Mouse (Mus musculus) ES-Bruce4 (cell line): ENCODE results near the gene Maml2. TPM values are rescaled to one million over a fixed set of nuclear protein-coding genes. Genes with fewer than 3 reads are reported as not detected.

Experiments used
- H3K27ac ChIP-seq: 2 replicates; pipeline ENCODE4 v1.5.1; 2012; ENCODE audit warnings: low read length, inconsistent platforms; ENCODE audit not compliant: insufficient read depth
- H3K27me3 ChIP-seq: 2 replicates; pipeline ENCODE4 v1.6.1; 2012; ENCODE audit warnings: mild to moderate bottlenecking, low read length, inconsistent platforms; ENCODE audit not compliant: control insufficient read depth, poor library complexity, insufficient read depth, severe bottlenecking
- H3K36me3 ChIP-seq: 2 replicates; pipeline ENCODE4 v1.6.1; 2012; ENCODE audit warnings: inconsistent platforms, mild to moderate bottlenecking, low read length, moderate library complexity; ENCODE audit not compliant: control insufficient read depth, poor library complexity, insufficient read depth, severe bottlenecking
- H3K4me1 ChIP-seq: one replicate; pipeline ENCODE4 v1.8.1; 2011; ENCODE audit warnings: low read length; ENCODE audit not compliant: control insufficient read depth, insufficient read depth
- H3K4me3 ChIP-seq: 2 replicates; pipeline ENCODE4 v1.5.1; 2011; ENCODE audit warnings: low read depth, mild to moderate bottlenecking, low read length
- H3K9ac ChIP-seq: 2 replicates; pipeline ENCODE4 v1.6.1; 2012; ENCODE audit warnings: low read depth, mild to moderate bottlenecking, inconsistent platforms; ENCODE audit not compliant: poor library complexity, severe bottlenecking
- H3K9me3 ChIP-seq: replicated peaks from 2 replicates; pipeline ENCODE4 v1.6.1; 2012; ENCODE audit warnings: mild to moderate bottlenecking, low read length, inconsistent platforms; ENCODE audit not compliant: control insufficient read depth, poor library complexity, insufficient read depth, severe bottlenecking
- CTCF ChIP-seq: IDR thresholded peaks from one replicate; pipeline ENCODE4 v1.8.1; 2011; ENCODE audit warnings: low read depth, low read length
- EP300 ChIP-seq: IDR thresholded peaks from 2 replicates; pipeline ENCODE4 v1.6.1; 2011; ENCODE audit warnings: low read depth, low read length; ENCODE audit not compliant: insufficient read depth
- POLR2A ChIP-seq: IDR thresholded peaks from one replicate; pipeline ENCODE4 v1.8.1; 2011; ENCODE audit warnings: low read length; ENCODE audit not compliant: insufficient read depth
- polyA plus RNA-seq: library from polyadenylated mRNA; stranded (reverse); fragments of >200 nt; gene quantifications from 2 replicates; pipeline ENCODE4 v1.2.4, GENCODE M21; 2011; ENCODE audit warnings: low read depth; ENCODE audit not compliant: missing spikeins, insufficient read depth, insufficient read length

The Maml2 gene
- polyA plus RNA-seq, 1 experiment: 1.4 TPM

- no peaks in the 10 kb centered on the region for H3K27me3 ChIP-seq
- H3K4me3 ChIP-seq: no peak overlapping the region
- no peak overlapping the region for H3K27ac ChIP-seq
- TF ChIP-seq POLR2A (no peak), EP300 (no peak), CTCF (no peak)
- no peaks in the 10 kb centered on the region for H3K4me1 ChIP-seq
- no peaks in the 10 kb centered on the region for H3K36me3 ChIP-seq
- no peaks in the 10 kb centered on the region for H3K9me3 ChIP-seq
- H3K9ac ChIP-seq: no peak overlapping the region
These were observed 391.2 kb downstream of the Maml2 start for GRCm38 (mm10) chr9:13688997-13689396.

GRCm38 (mm10) chr9:13690321-13690720 is 392.6 kb downstream of the Maml2 start:
- Histone ChIP-seq H3K4me1 (no peaks in the 10 kb centered on the region), H3K36me3 (no peaks in the 10 kb centered on the region), H3K9me3 (no peaks in the 10 kb centered on the region), H3K9ac (no peak overlapping the region), H3K4me3 (no peak overlapping the region), H3K27ac (peak overlapping the region; percentile 71), H3K27me3 (no peaks in the 10 kb centered on the region)
- TF ChIP-seq EP300 (no peak), CTCF (no peak), POLR2A (no peak)

- no peaks in the 10 kb centered on the region for H3K27me3 ChIP-seq
- H3K9ac ChIP-seq: no peak overlapping the region
- no peaks in the 10 kb centered on the region for H3K9me3 ChIP-seq
- H3K36me3 ChIP-seq: no peaks in the 10 kb centered on the region
- TF ChIP-seq POLR2A (no peak), CTCF (no peak), EP300 (no peak)
- H3K4me3 ChIP-seq: no peak overlapping the region
- no peak overlapping the region for H3K27ac ChIP-seq
- H3K4me1 ChIP-seq: peaks cover 10% of the 10 kb centered on the region
These were observed 396.0 kb downstream of the Maml2 start for GRCm38 (mm10) chr9:13693693-13694284.

- Histone ChIP-seq H3K36me3 (no peaks in the 10 kb centered on the region), H3K9me3 (no peaks in the 10 kb centered on the region), H3K27ac (no peak overlapping the region), H3K9ac (no peak overlapping the region), H3K4me3 (no peak overlapping the region), H3K4me1 (peaks cover 10% of the 10 kb centered on the region), H3K27me3 (no peaks in the 10 kb centered on the region)
- TF ChIP-seq EP300 (no peak), CTCF (no peak), POLR2A (no peak)
These were observed 396.5 kb downstream of the Maml2 start for GRCm38 (mm10) chr9:13694293-13694692.

GRCm38 (mm10) chr9:13697041-13697811 is 399.5 kb downstream of the Maml2 start:
- Histone ChIP-seq H3K36me3 (no peaks in the 10 kb centered on the region), H3K27me3 (no peaks in the 10 kb centered on the region), H3K4me1 (peaks cover 11% of the 10 kb centered on the region), H3K9ac (no peak overlapping the region), H3K9me3 (no peaks in the 10 kb centered on the region), H3K4me3 (no peak overlapping the region), H3K27ac (peak overlapping the region; percentile 70)
- TF ChIP-seq POLR2A (no peak), CTCF (no peak), EP300 (no peak)

DNA sequence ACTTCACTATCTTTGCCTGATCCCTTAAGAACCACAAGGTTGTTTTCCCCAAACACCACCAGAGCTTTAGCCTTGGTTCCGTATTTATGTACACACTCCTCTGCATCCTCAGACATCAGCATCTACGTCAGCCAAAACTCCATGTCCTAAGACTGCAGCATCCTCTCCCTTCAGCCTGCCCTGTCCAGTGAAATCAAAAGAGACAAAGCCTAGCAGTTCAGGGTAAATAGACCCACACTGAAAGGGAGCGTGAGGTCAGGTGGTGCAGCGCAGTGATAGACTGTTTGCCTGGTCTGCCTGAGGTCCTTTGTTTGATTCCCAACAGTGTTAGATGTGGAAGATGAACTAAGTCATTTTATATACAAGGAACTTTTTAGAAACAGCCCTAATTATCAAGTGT is 400.1 kb downstream of the Maml2 start:
- Histone ChIP-seq H3K9ac (no peak overlapping the region), H3K27me3 (no peaks in the 10 kb centered on the region), H3K4me3 (no peak overlapping the region), H3K4me1 (peaks cover 11% of the 10 kb centered on the region), H3K9me3 (no peaks in the 10 kb centered on the region), H3K27ac (peak overlapping the region; percentile 70), H3K36me3 (no peaks in the 10 kb centered on the region)
- TF ChIP-seq EP300: peak; percentile 45; the same call in 1 of the 2 replicates
- TF ChIP-seq POLR2A: no peak
